Mouse (Mus musculus): Measurements from ENCODE around the gene Hnrnpu. TPM values are rescaled to one million over a fixed set of nuclear protein-coding genes. Genes with fewer than 3 reads are reported as not detected.

Gene Hnrnpu
- total and polyA plus RNA-seq, 2 experiments from 2014 or later: 161 to 177 TPM

DNA sequence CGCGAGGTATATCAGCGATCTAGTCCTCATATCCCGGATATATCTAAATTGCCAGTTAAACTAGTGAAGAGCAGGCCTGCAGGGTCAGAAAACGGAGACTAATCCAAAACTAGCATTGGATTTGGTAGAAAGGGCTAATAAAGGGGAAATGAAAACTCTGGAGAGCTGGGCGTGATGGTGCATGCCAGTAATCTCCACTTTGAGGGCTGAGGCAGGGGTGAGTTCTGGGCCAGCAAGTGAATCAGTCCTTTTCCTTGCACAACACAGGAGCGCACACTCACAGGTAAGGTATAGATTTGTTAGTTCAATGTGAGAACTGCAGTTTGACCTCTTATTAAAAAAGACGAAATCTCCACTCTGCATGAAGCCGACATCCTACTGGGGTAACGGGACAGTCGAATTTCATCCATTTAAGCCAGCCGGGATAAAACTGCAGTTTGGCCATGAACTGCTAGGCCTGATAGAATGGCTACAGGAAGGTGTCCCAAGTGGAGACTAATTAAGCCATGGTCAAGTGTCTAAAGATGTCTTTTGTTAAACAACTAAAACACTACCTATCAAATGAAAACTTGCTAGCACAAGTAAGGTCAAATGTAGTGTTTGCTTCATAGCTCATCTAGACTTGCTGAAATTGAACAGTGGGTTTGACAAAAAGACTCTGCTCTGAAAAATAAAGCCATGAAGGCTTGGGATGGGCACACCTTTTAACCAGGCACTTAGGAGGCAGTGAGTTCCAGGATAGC lies 18.1 kb downstream of the Hnrnpu start:
- Histone ChIP-seq H3K27ac (ENCODE audit: low read depth, low read length) (peak overlapping the region; percentile 100), H3K27me3 (ENCODE audit: insufficient read depth, low read length) (no peaks in the 10 kb centered on the region), H3K4me3 (ENCODE audit: low read depth, low read length) (peak overlapping the region; percentile 65), H3K9me3 (ENCODE audit: low read length) (no peaks in the 10 kb centered on the region), H3K36me3 (ENCODE audit: insufficient read depth, low read length) (peaks cover 14% of the 10 kb centered on the region; the same call in 1 of the 2 replicates), H3K4me1 (ENCODE audit: insufficient read depth, low read length) (peaks cover 11% of the 10 kb centered on the region; the same call in 1 of the 2 replicates), H3K4me2 (ENCODE audit: low read depth, low read length, poor library complexity, severe bottlenecking) (peak overlapping the region; percentile 62), H3K9ac (replicated peaks; ENCODE audit: low read length, poor library complexity, severe bottlenecking) (peak overlapping the region; percentile 77)
- 1% methylated on average over 12 of the region's 12 CpGs for WGBS
- no peak for TF ChIP-seq CTCF (IDR thresholded peaks at IDR 0.05)
- DNase-seq (ENCODE audit: low spot score) (peak; percentile 32), ATAC-seq (ENCODE audit: low FRiP score) (no peak; the same call in 1 of the 2 replicates)

GRCm38 (mm10) chr1:178318389-178319184 lies 19.0 kb downstream of the Hnrnpu start, which contains the start of gene Cox20:
Cox20 (plus strand) TSS chr1:178319130.
- peaks cover 11% of the 10 kb centered on the region; the same call in 1 of the 2 replicates for H3K4me1 ChIP-seq (ENCODE audit: insufficient read depth, low read length)
- peak within 1 kb of the TSS; percentile 100 for H3K27ac ChIP-seq (ENCODE audit: low read depth, low read length)
- peak within 1 kb of the TSS; percentile 77 for H3K9ac ChIP-seq (replicated peaks; ENCODE audit: low read length, poor library complexity, severe bottlenecking)
- peak; percentile 95 for ATAC-seq (ENCODE audit: low FRiP score)
- DNase-seq (ENCODE audit: low spot score): peak; percentile 97
- WGBS: under 1% methylated on average over 81 of the region's 83 CpGs
- no peaks in the 10 kb centered on the region for H3K9me3 ChIP-seq (ENCODE audit: low read length)
- no peaks in the 10 kb centered on the region for H3K27me3 ChIP-seq (ENCODE audit: insufficient read depth, low read length)
- H3K4me2 ChIP-seq (ENCODE audit: low read depth, low read length, poor library complexity, severe bottlenecking): peak within 1 kb of the TSS; percentile 62
- peak; percentile 34; the same call in 1 of the 2 replicates for TF ChIP-seq CTCF (IDR thresholded peaks at IDR 0.05)
- peaks cover 14% of the 10 kb centered on the region; the same call in 1 of the 2 replicates for H3K36me3 ChIP-seq (ENCODE audit: insufficient read depth, low read length)
- H3K4me3 ChIP-seq (ENCODE audit: low read depth, low read length): peak within 1 kb of the TSS; percentile 65

DNA sequence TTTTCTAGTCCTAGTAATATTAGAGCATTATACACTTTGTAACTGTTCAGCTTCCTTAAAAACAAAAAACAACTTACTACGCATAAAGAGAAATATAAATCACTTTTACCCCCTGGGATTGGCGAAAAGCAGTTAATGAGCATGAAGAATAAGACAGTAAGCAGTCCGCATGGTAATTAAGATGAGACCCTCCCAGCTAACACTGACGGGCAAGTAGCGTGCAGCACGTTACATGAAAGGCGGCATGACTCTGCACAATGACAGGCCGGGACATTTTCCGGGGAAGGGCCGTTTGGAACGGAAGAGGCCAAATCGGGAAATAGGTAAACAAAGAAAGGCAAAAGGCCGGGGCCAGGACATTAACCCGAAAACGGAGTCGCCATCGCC lies 19.6 kb downstream of the Hnrnpu start:
- H3K27me3 ChIP-seq (ENCODE audit: insufficient read depth, low read length): no peaks in the 10 kb centered on the region
- peak; percentile 81 for ATAC-seq (ENCODE audit: low FRiP score)

DNA sequence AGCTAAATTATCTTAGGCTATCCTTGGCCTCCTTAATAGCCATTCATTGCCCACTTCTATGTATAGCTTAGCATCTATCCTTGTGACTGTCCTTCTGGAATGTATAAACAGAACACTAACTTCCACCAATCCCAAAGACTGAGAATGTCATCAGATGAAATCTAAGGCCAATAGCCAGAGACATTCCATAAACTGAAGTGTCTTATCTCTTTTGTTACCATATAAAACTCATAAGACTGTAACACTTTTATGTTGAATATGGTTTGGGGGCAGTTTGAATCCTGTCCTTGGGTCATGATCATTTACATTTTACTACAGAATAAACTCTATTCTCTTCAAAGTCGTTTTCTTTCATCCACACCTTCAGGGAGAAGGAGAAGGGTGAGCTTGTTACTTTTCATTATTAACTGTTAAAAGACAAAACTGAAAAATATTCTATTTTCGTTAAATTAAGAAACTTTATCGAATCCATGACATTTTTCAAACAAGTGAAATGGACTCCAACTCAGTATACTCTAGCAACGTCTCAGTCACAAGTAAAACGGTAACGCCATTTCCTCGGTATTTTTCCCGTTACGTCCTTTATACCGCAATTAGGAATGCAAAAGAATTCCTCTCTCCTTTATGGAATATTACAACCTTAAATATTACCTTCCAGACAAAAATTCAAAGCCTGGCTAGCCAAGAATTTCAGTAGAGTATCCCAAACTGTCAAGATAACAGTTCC lies 20.2 kb downstream of the Hnrnpu start:
- 18% methylated on average over 10 of the region's 10 CpGs for WGBS
- H3K9me3 ChIP-seq (ENCODE audit: low read length): no peaks in the 10 kb centered on the region
- peaks cover 11% of the 10 kb centered on the region; the same call in 1 of the 2 replicates for H3K4me1 ChIP-seq (ENCODE audit: insufficient read depth, low read length)
- no peaks in the 10 kb centered on the region for H3K27me3 ChIP-seq (ENCODE audit: insufficient read depth, low read length)
- no peak for TF ChIP-seq CTCF (IDR thresholded peaks at IDR 0.05)
- peak overlapping the region; percentile 62 for H3K4me2 ChIP-seq (ENCODE audit: low read depth, low read length, poor library complexity, severe bottlenecking)
- DNase-seq (ENCODE audit: low spot score) (peak; percentile 31), ATAC-seq (ENCODE audit: low FRiP score) (no peak)
- peak overlapping the region; percentile 65 for H3K4me3 ChIP-seq (ENCODE audit: low read depth, low read length)
- H3K9ac ChIP-seq (replicated peaks; ENCODE audit: low read length, poor library complexity, severe bottlenecking): peak overlapping the region; percentile 77
- peaks cover 8% of the 10 kb centered on the region; the same call in 1 of the 2 replicates for H3K36me3 ChIP-seq (ENCODE audit: insufficient read depth, low read length)
- peak overlapping the region; percentile 100 for H3K27ac ChIP-seq (ENCODE audit: low read depth, low read length)

More for the DNA sequence above, 19.6 kb downstream of the Hnrnpu start:
- DNase-seq (ENCODE audit: low spot score): peak; percentile 93
- Histone ChIP-seq H3K4me2 (ENCODE audit: low read depth, low read length, poor library complexity, severe bottlenecking) (peak overlapping the region; percentile 62), H3K4me1 (ENCODE audit: insufficient read depth, low read length) (peaks cover 11% of the 10 kb centered on the region; the same call in 1 of the 2 replicates), H3K9ac (replicated peaks; ENCODE audit: low read length, poor library complexity, severe bottlenecking) (peak overlapping the region; percentile 77), H3K27ac (ENCODE audit: low read depth, low read length) (peak overlapping the region; percentile 100), H3K9me3 (ENCODE audit: low read length) (no peaks in the 10 kb centered on the region), H3K4me3 (ENCODE audit: low read depth, low read length) (peak overlapping the region; percentile 65), H3K36me3 (ENCODE audit: insufficient read depth, low read length) (peaks cover 11% of the 10 kb centered on the region; the same call in 1 of the 2 replicates)
- TF ChIP-seq CTCF (IDR thresholded peaks at IDR 0.05): no peak
- WGBS: under 1% methylated on average over 17 of the region's 17 CpGs

GRCm38 (mm10) chr1:178314236-178314635 lies 23.4 kb downstream of the Hnrnpu start:
- Histone ChIP-seq H3K27ac (ENCODE audit: low read depth, low read length) (no peak overlapping the region), H3K9ac (replicated peaks; ENCODE audit: low read length, poor library complexity, severe bottlenecking) (no peak overlapping the region), H3K4me2 (ENCODE audit: low read depth, low read length, poor library complexity, severe bottlenecking) (no peak overlapping the region), H3K4me1 (ENCODE audit: insufficient read depth, low read length) (peaks cover 4% of the 10 kb centered on the region; the same call in 1 of the 2 replicates), H3K36me3 (ENCODE audit: insufficient read depth, low read length) (no peaks in the 10 kb centered on the region), H3K27me3 (ENCODE audit: insufficient read depth, low read length) (no peaks in the 10 kb centered on the region), H3K9me3 (ENCODE audit: low read length) (no peaks in the 10 kb centered on the region), H3K4me3 (ENCODE audit: low read depth, low read length) (no peak overlapping the region)
- WGBS: 88% methylated on average over 2 of the region's 2 CpGs
- no peak for TF ChIP-seq CTCF (IDR thresholded peaks at IDR 0.05)
- DNase-seq (ENCODE audit: low spot score) (no peak), ATAC-seq (ENCODE audit: low FRiP score) (no peak)
